Mouse (Mus musculus): Measurements from ENCODE around the gene Rnaseh2b. TPM values are rescaled to one million over a fixed set of nuclear protein-coding genes. Genes with fewer than 3 reads are reported as not detected.

Gene Rnaseh2b
- total RNA-seq, 4 experiments from 2014 or later = 9.2 to 16.8 (median 12.6) TPM

- no peak for DNase-seq (ENCODE audit: low spot score in 2 of 2)
Measured at GRCm38 (mm10) chr14:62311672-62312071, 19.3 kb downstream of the Rnaseh2b start.

- no peak for DNase-seq (ENCODE audit: low spot score in 2 of 2)
Measured at GRCm38 (mm10) chr14:62322581-62323344, 30.4 kb downstream of the Rnaseh2b start.

GRCm38 (mm10) chr14:62323457-62323856 is 31.1 kb downstream of the Rnaseh2b start:
- no peak for DNase-seq (ENCODE audit: low spot score in 2 of 2)

GRCm38 (mm10) chr14:62324943-62325342 is 32.6 kb downstream of the Rnaseh2b start:
- DNase-seq (ENCODE audit: low spot score in 2 of 2) = no peak

GRCm38 (mm10) chr14:62326026-62326425 is 33.6 kb downstream of the Rnaseh2b start:
- DNase-seq (ENCODE audit: low spot score in 2 of 2) = no peak

- no peak for DNase-seq (ENCODE audit: low spot score in 2 of 2)
Measured at GRCm38 (mm10) chr14:62327171-62327570, 34.8 kb downstream of the Rnaseh2b start.

GRCm38 (mm10) chr14:62328606-62329005 is 36.2 kb downstream of the Rnaseh2b start:
- no peak for DNase-seq (ENCODE audit: low spot score in 2 of 2)

GRCm38 (mm10) chr14:62329631-62330030 is 37.2 kb downstream of the Rnaseh2b start:
- no peak for DNase-seq (ENCODE audit: low spot score in 2 of 2)

GRCm38 (mm10) chr14:62331457-62331856 is 39.1 kb downstream of the Rnaseh2b start:
- no peak for DNase-seq (ENCODE audit: low spot score in 2 of 2)

GRCm38 (mm10) chr14:62331866-62332619 is 39.7 kb downstream of the Rnaseh2b start:
- DNase-seq (ENCODE audit: low spot score in 2 of 2) = peak; percentile 70 to 80

GRCm38 (mm10) chr14:62333909-62334687 is 41.7 kb downstream of the Rnaseh2b start:
- no peak for DNase-seq (ENCODE audit: low spot score in 2 of 2)

GRCm38 (mm10) chr14:62339196-62339595 is 46.8 kb downstream of the Rnaseh2b start:
- DNase-seq (ENCODE audit: low spot score in 2 of 2) = no peak

- DNase-seq (ENCODE audit: low spot score in 2 of 2) = peak; percentile 8 to 9
Measured at GRCm38 (mm10) chr14:62341887-62342642, 49.7 kb downstream of the Rnaseh2b start.

GRCm38 (mm10) chr14:62342643-62343144 is 50.3 kb downstream of the Rnaseh2b start:
- peak in 1 of 2 experiments; percentile 8 for DNase-seq (ENCODE audit: low spot score in 2 of 2)

GRCm38 (mm10) chr14:62346570-62346969 is 54.2 kb downstream of the Rnaseh2b start:
- no peak for DNase-seq (ENCODE audit: low spot score in 2 of 2)

- no peak for DNase-seq (ENCODE audit: low spot score in 2 of 2)
Measured at GRCm38 (mm10) chr14:62347103-62347502, 54.7 kb downstream of the Rnaseh2b start.

GRCm38 (mm10) chr14:62349786-62350185 is 57.4 kb downstream of the Rnaseh2b start:
- DNase-seq (ENCODE audit: low spot score in 2 of 2) = no peak

GRCm38 (mm10) chr14:62350186-62350585 is 57.8 kb downstream of the Rnaseh2b start:
- no peak for DNase-seq (ENCODE audit: low spot score in 2 of 2)

GRCm38 (mm10) chr14:62350890-62351289 is 58.5 kb downstream of the Rnaseh2b start:
- no peak for DNase-seq (ENCODE audit: low spot score in 2 of 2)

- no peak for DNase-seq (ENCODE audit: low spot score in 2 of 2)
Measured at GRCm38 (mm10) chr14:62353372-62353771, 61.0 kb downstream of the Rnaseh2b start.

- DNase-seq (ENCODE audit: low spot score in 2 of 2) = no peak
Measured at GRCm38 (mm10) chr14:62353793-62354192, 61.4 kb downstream of the Rnaseh2b start.

Measured in layer of hippocampus, adult 8-10 months (tissue).